Mouse (Mus musculus) midbrain, embryonic 13.5 days (tissue): ENCODE results near the gene Zfp385a. TPM values are rescaled to one million over a fixed set of nuclear protein-coding genes. Genes with fewer than 3 reads are reported as not detected.
"Not testable (repeated sequence)": the region's sequence is repeated elsewhere in the genome, so short reads cannot be mapped to it uniquely, and the experiment has no call there.

ENCODE experiments used
- ATAC-seq: fragments of 200-750 bp; cut with Nextera tagmentation; 2 replicates; pipeline ENCODE4 v1.8.0; 2017; ENCODE audit warnings: mild to moderate bottlenecking, moderate TSS enrichment, moderate library complexity
- H3K27ac ChIP-seq: fragments of 300-500 bp; sonication (generic); 2 replicates; pipeline ENCODE4 v1.5.1; 2015; ENCODE audit warnings: inconsistent platforms, mild to moderate bottlenecking, moderate library complexity
- H3K27me3 ChIP-seq: fragments of 300-500 bp; sonication (generic); 2 replicates; pipeline ENCODE4 v1.6.1; 2015; ENCODE audit warnings: mild to moderate bottlenecking, inconsistent platforms
- H3K36me3 ChIP-seq: fragments of 300-500 bp; sonication (generic); 2 replicates; pipeline ENCODE4 v1.6.1; 2015; ENCODE audit warnings: mild to moderate bottlenecking, inconsistent platforms
- H3K4me1 ChIP-seq: fragments of 300-500 bp; sonication (generic); replicated peaks from 2 replicates; pipeline ENCODE4 v1.6.1; 2015; ENCODE audit warnings: inconsistent platforms
- H3K4me2 ChIP-seq: fragments of 300-500 bp; sonication (generic); replicated peaks from 2 replicates; pipeline ENCODE4 v1.6.1; 2015; ENCODE audit warnings: moderate library complexity, mild to moderate bottlenecking, inconsistent platforms
- H3K4me3 ChIP-seq: fragments of 300-500 bp; sonication (generic); replicated peaks from 2 replicates; pipeline ENCODE4 v1.5.1; 2015; ENCODE audit warnings: mild to moderate bottlenecking, inconsistent platforms
- H3K9ac ChIP-seq: fragments of 300-500 bp; sonication (generic); replicated peaks from 2 replicates; pipeline ENCODE4 v1.6.1; 2015; ENCODE audit warnings: mild to moderate bottlenecking, inconsistent platforms
- H3K9me3 ChIP-seq: fragments of 300-500 bp; sonication (generic); 2 replicates; pipeline ENCODE4 v1.6.1; 2016; ENCODE audit warnings: mild to moderate bottlenecking, inconsistent platforms
- WGBS: fragments of 180-500 bp; shearing (Covaris S2); methylation state at CpG from one replicate; pipeline ENCODE4 v1.1.7; 2015; 5-methylcytosine and 5-hydroxymethylcytosine counted together
- microRNA counts: library from miRNA; unstranded; fragments of <30 nt; microRNA quantifications from one replicate; lab custom pipeline; 2016
- microRNA-seq: library from miRNA; unstranded; fragments of <30 nt; microRNA quantifications from one replicate; pipeline ENCODE4, GENCODE M21; 2016
- polyA plus RNA-seq: library from polyadenylated mRNA; unstranded; fragments of >200 nt; fragmentation: Nextera tagmentation; extraction: Ambion mirVana; gene quantifications from 2 replicates; pipeline ENCODE4 v1.2.1, GENCODE M21; 2015

The Zfp385a gene
- polyA plus RNA-seq, 1 experiment from 2014 or later, result 17.9 TPM

DNA sequence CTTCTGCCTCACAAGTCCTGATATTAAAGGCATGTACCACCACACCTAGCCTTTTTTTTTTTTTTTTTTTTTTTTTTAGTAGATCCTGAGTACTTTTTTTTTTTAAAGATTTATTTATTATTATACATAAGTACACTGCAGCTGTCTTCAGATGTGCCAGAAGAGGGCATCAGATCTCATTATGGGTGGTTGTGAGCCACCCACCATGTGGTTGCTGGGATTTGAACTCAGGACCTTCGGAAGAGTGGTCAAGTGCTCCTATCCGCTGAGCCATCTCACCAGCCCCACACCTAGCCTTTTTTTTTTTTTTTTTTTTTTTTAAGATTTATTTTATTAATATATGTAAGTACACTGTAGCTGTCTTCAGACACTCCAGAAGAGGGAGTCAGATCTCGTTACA, 64.0 kb downstream of the Zfp385a start:
- not testable (repeated sequence) for H3K4me3 ChIP-seq, ATAC-seq, H3K9ac ChIP-seq, H3K27ac ChIP-seq, H3K27me3 ChIP-seq, H3K9me3 ChIP-seq, H3K4me2 ChIP-seq, H3K36me3 ChIP-seq
- 91% methylated on average over 3 of the region's 3 CpGs for WGBS
- H3K4me1 ChIP-seq, result peaks cover 20% of the 10 kb centered on the region

DNA sequence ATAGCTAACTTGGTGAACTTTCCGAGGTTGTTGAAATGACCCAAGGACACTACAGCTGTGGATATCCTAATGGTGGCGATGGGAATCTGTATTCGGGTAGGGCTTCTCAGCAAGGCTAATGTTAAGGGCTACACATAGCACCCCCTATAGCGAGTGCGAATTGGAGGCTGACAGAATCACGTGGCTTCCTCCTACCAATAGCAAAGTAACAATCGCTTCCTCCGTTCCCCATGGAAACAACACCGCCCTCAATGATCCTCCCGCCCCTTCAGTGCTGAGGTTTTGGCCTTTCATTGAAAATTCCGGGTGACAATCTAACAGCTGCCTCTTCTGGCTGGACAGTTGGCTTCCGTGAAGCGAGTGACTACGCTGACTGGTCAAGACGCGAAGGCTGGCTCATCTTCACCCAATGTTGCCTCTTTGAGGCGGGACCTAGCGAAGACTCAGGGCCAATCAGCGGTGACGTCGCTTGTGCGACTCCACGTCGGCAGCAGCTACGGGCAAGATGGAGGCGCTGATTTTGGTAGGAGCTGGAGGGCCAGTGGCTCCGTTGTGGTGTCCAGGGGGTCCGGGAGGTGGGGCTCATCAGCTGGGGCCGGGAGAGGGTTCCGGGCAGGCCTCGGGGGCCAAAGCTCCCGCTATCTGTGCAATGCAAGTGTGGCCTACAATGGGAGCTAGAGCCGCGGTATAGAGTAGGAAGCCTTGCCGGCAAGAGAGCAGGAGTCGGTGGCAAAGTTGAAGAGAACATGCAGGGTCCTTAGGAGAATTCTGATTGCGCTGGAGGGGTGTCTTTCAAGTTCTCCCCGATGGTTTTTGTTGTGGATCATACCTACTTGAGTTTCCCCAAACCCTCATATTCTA, 67.2 kb downstream of the Zfp385a start, which contains the start of gene Copz1:
Gene Copz1 (plus strand): TSS at position 296 of the 861 bp plus-strand sequence.
- peak within 1 kb of the TSS; percentile 85 for H3K9ac ChIP-seq
- WGBS, result under 1% methylated on average over 38 of the region's 38 CpGs
- peak; percentile 99 for ATAC-seq
- 0 out of 2 replicates have a peak, but pooled peaks cover 7% of the 10 kb centered on the region for H3K27me3 ChIP-seq
- no peaks in the 10 kb centered on the region for H3K36me3 ChIP-seq
- peaks cover 20% of the 10 kb centered on the region for H3K4me1 ChIP-seq
- H3K9me3 ChIP-seq, result no peaks in the 10 kb centered on the region
- peak within 1 kb of the TSS; percentile 81 for H3K4me3 ChIP-seq
- peak within 1 kb of the TSS; percentile 59; the same call in 1 of the 2 replicates for H3K27ac ChIP-seq
- peak within 1 kb of the TSS; percentile 84 for H3K4me2 ChIP-seq

GRCm38 (mm10) chr15:103268903-103269302, 71.0 kb downstream of the Zfp385a start:
- WGBS, result 85% methylated on average over 4 of the region's 4 CpGs
- H3K27ac ChIP-seq, result no peak overlapping the region
- H3K36me3 ChIP-seq, result no peaks in the 10 kb centered on the region
- 0 out of 2 replicates have a peak, but pooled peaks cover 7% of the 10 kb centered on the region for H3K27me3 ChIP-seq
- H3K4me3 ChIP-seq, result no peak overlapping the region
- H3K9ac ChIP-seq, result no peak overlapping the region
- no peak for ATAC-seq
- H3K9me3 ChIP-seq, result no peaks in the 10 kb centered on the region
- H3K4me1 ChIP-seq, result peaks cover 8% of the 10 kb centered on the region
- no peak overlapping the region for H3K4me2 ChIP-seq

- 93% methylated on average over 2 of the region's 2 CpGs for WGBS
- Histone ChIP-seq H3K9me3 (no peaks in the 10 kb centered on the region), H3K27ac (no peak overlapping the region), H3K4me3 (no peak overlapping the region), H3K4me1 (no peaks in the 10 kb centered on the region), H3K9ac (no peak overlapping the region), H3K4me2 (no peak overlapping the region), H3K27me3 (0 out of 2 replicates have a peak, but pooled peaks cover 7% of the 10 kb centered on the region), H3K36me3 (no peaks in the 10 kb centered on the region)
- ATAC-seq, result no peak
Observed at GRCm38 (mm10) chr15:103264794-103265193, 75.1 kb downstream of the Zfp385a start.

MicroRNAs within 50 kb of the gene (microRNA counts, 519-probe panel; counts per million panel counts)
- 4,970 counts per million, percentile 86 among the panel's probes with 10 or more counts for microRNA mmu-miR-148b (lab: Ali Mortazavi, UCI)

Small RNAs within 50 kb of the gene (microRNA-seq; reads per million reads assigned to microRNA genes)
- gene Mir148b, result 224 reads per million, percentile 61 among the genes with 10 or more reads in this experiment
- not detected for gene Mir6963

Other genes starting within 250 kb of the Zfp385a start
- 26.8 and 27.7 TPM in 2 replicates for gene Smug1, start 173.0 kb downstream of the Zfp385a start, polyA plus RNA-seq
- gene Cbx5, start 100.3 kb downstream of the Zfp385a start, polyA plus RNA-seq, result 146 and 164 TPM in 2 replicates
- gene Hnrnpa1, start 99.7 kb downstream of the Zfp385a start, polyA plus RNA-seq, result 1,022 and 1,113 TPM in 2 replicates
- 0.75 and 0.82 TPM in 2 replicates for gene Nfe2, start 81.7 kb downstream of the Zfp385a start, polyA plus RNA-seq
- 218 and 221 TPM in 2 replicates for gene Copz1, start 67.4 kb downstream of the Zfp385a start, polyA plus RNA-seq
- 0.18 and 0.94 TPM in 2 replicates for gene Gpr84, start 29.5 kb downstream of the Zfp385a start, polyA plus RNA-seq
- gene Itga5, start 26.7 kb upstream of the Zfp385a start, polyA plus RNA-seq, result 6.8 and 7.8 TPM in 2 replicates
- not detected in 2 replicates for gene Gtsf1, start 90.4 kb upstream of the Zfp385a start, polyA plus RNA-seq
- gene Gtsf2, start 108.4 kb upstream of the Zfp385a start, polyA plus RNA-seq, result not detected in 2 replicates
- 1.2 and 1.8 TPM in 2 replicates for gene Nckap1l, start 113.7 kb upstream of the Zfp385a start, polyA plus RNA-seq
- 67.5 and 70.8 TPM in 2 replicates for gene Pde1b, start 162.9 kb upstream of the Zfp385a start, polyA plus RNA-seq
- gene Ppp1r1a, start 197.9 kb upstream of the Zfp385a start, polyA plus RNA-seq, result 84.8 and 86.8 TPM in 2 replicates
- not detected in 2 replicates for gene Glycam1, start 225.0 kb upstream of the Zfp385a start, polyA plus RNA-seq